Mouse (Mus musculus) left cerebral cortex, postnatal 10 days (tissue): ENCODE results near the gene Fam149a. TPM values are rescaled to one million over a fixed set of nuclear protein-coding genes. Genes with fewer than 3 reads are reported as not detected.

Source experiments
- total RNA-seq, 2 experiments: library from RNA; stranded (reverse); gene quantifications; 2 replicates each; pipeline ENCODE4 v1.2.3; 2021

The Fam149a gene
- total RNA-seq, 2 experiments from 2014 or later: 27.7 to 32.0 TPM

Other genes with a start within 250 kb of the Fam149a start
- gene F11, start 120.3 kb downstream of the Fam149a start, total RNA-seq: not detected
- gene Klkb1, start 87.4 kb downstream of the Fam149a start, total RNA-seq: under 1 TPM in 1 of 2 experiments, not detected in 1; 0.06 TPM
- gene Gm45753, start 73.8 kb downstream of the Fam149a start, total RNA-seq: not detected
- gene Cyp4v3, start 49.1 kb downstream of the Fam149a start, total RNA-seq: 1 to 10 TPM; 3.5 to 3.8 TPM
- gene Tlr3, start 28.8 kb upstream of the Fam149a start, total RNA-seq: 1 to 10 TPM; 3.5 to 4.3 TPM
- 100 to 1,000 TPM; 188 to 191 TPM for gene Sorbs2, start 125.5 kb upstream of the Fam149a start, total RNA-seq